Mouse (Mus musculus): ENCODE measurements around the gene Agfg2. TPM values are rescaled to one million over a fixed set of nuclear protein-coding genes. Genes with fewer than 3 reads are reported as not detected.
"Not testable (repeated sequence)": the region's sequence is repeated elsewhere in the genome, so short reads cannot be mapped to it uniquely, and the experiment has no call there.

Gene Agfg2
- total RNA-seq, 2 experiments from 2014 or later: 3.3 to 4.7 TPM

- no peak for DNase-seq
Measured at GRCm38 (mm10) chr5:137645091-137645651, 39.4 kb downstream of the Agfg2 start.

GRCm38 (mm10) chr5:137644484-137644883, 40.0 kb downstream of the Agfg2 start:
- no peak for DNase-seq

- DNase-seq: no peak
Measured at GRCm38 (mm10) chr5:137642886-137643285, 41.6 kb downstream of the Agfg2 start.

- no peak for DNase-seq
Measured at GRCm38 (mm10) chr5:137641054-137641453, 43.5 kb downstream of the Agfg2 start, which contains the start of gene Sap25. TSS of gene Sap25 (plus strand) at chr5:137641334.

GRCm38 (mm10) chr5:137639472-137639871, 45.1 kb downstream of the Agfg2 start:
- no peak for DNase-seq

GRCm38 (mm10) chr5:137633397-137634084, 51.0 kb downstream of the Agfg2 start:
- DNase-seq: no peak

- DNase-seq: no peak
Measured at GRCm38 (mm10) chr5:137631591-137631990, 52.9 kb downstream of the Agfg2 start.

GRCm38 (mm10) chr5:137631171-137631570, 53.4 kb downstream of the Agfg2 start:
- DNase-seq: peak; percentile 55

- peak; percentile 60 for DNase-seq
Measured at GRCm38 (mm10) chr5:137630602-137631001, 53.9 kb downstream of the Agfg2 start.

GRCm38 (mm10) chr5:137629906-137630545, 54.5 kb downstream of the Agfg2 start:
- no peak for DNase-seq

- no peak for DNase-seq
Measured at GRCm38 (mm10) chr5:137629306-137629721, 55.2 kb downstream of the Agfg2 start.

- DNase-seq: peak; percentile 100
Measured at GRCm38 (mm10) chr5:137628498-137629305, 55.8 kb downstream of the Agfg2 start, which contains the start of the genes Fbxo24, Lrch4 and Gm20605. TSS of gene Fbxo24 (minus strand) at chr5:137629002. TSS of gene Lrch4 (plus strand) at chr5:137629121. TSS of gene Gm20605 (plus strand) at chr5:137629175.

GRCm38 (mm10) chr5:137627991-137628390, 56.5 kb downstream of the Agfg2 start:
- DNase-seq: no peak

- DNase-seq: no peak
Measured at GRCm38 (mm10) chr5:137623937-137624530, 60.5 kb downstream of the Agfg2 start.

- DNase-seq: no peak
Measured at GRCm38 (mm10) chr5:137615347-137615746, 69.2 kb downstream of the Agfg2 start.

- not testable (repeated sequence) for DNase-seq
Measured at GRCm38 (mm10) chr5:137614921-137615320, 69.6 kb downstream of the Agfg2 start.

GRCm38 (mm10) chr5:137613550-137613949, 71.0 kb downstream of the Agfg2 start, which contains the start of gene Pcolce:
TSS of gene Pcolce (minus strand) at chr5:137613784.
- peak; percentile 56 for DNase-seq

- peak; percentile 50 for DNase-seq
Measured at GRCm38 (mm10) chr5:137613076-137613475, 71.5 kb downstream of the Agfg2 start.

- peak; percentile 88 for DNase-seq
Measured at GRCm38 (mm10) chr5:137611245-137611602, 73.3 kb downstream of the Agfg2 start.

GRCm38 (mm10) chr5:137610548-137611244, 73.8 kb downstream of the Agfg2 start:
- DNase-seq: peak; percentile 90

- no peak for DNase-seq
Measured at GRCm38 (mm10) chr5:137610056-137610455, 74.5 kb downstream of the Agfg2 start.

All from gastrocnemius, postnatal 25 days (tissue).